Mouse (Mus musculus) megakaryocyte progenitor cell, adult 5-6 weeks (primary cell): ENCODE measurements at regions not wholly inside any gene's neighbourhood (a gene's known extent, or its start where the extent isn't known, plus 50 kb on each side); places are given as distances from the start of the nearest gene placed in this dataset.
A peak's percentile ranks its signal among the peaks of the same experiment; 100 is the strongest.

ENCODE experiments used
- ATAC-seq: replicated peaks from 2 replicates; pipeline ENCODE4 v1.8.0; 2016; ENCODE audit warnings: mild to moderate bottlenecking, moderate TSS enrichment, inconsistent platforms; ENCODE audit not compliant: poor library complexity

DNA sequence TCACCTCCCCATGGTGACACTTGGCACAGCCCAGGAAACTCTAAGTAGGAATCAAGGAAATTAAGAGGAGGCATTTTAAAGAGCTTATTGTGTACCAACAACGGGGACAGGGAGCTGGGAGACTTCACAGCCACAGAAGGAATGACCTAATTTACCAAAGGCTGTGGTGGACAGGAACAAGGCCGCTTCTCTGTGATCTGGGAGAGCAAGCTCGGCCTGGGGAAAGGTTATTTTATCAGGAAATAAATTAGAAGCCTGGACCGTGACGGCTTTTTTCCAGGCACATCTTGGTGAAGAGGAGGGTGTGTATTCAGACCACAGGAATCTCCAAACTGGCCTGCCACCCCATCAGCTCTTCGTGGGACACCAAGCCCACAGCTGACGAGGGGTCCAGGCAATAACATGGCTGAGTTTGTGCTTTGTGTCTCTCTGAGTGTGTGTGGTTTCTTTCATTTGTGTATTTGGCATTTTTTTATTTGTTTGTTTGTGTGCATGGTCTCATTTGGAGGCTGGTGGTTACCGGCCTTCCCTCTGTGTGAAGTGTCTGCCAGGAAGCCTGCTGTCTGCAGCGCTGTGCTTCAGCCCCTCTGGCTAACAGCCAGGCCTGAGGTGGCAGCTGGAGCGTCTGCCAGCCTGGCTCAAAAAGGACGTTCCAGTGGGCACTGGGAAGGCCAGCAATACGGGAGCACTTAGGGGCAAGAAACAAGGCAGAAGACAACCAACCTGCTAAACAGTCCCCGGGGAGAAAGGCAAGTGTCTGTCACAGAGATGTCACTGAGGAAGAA lies 2174.6 kb upstream of the Gm7489 start:
- 0 out of 2 replicates have a peak, but pooled peaks have one; percentile 26 for ATAC-seq

DNA sequence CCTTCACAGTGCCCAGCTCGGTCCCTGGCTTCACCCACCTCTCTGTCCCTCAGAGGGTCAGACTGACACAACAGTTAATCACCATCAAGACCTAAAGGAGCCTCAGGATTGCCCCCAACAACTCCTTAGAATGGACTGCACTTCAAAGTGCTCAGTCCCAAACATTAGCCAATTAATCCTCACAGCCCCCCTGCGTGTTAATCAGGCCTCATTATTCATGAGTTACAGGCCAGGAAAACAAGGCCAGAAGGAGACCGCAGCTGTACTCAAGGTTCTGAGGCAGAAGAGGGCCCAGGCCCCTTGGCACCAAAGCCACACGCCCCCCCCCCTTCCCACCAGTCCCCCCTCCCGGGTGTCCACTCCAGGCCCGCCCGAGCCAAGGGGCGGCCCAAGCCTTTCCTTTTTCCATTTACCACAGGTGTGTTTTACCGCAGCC lies 2163.8 kb upstream of the Gm7489 start:
- no peak for ATAC-seq

DNA sequence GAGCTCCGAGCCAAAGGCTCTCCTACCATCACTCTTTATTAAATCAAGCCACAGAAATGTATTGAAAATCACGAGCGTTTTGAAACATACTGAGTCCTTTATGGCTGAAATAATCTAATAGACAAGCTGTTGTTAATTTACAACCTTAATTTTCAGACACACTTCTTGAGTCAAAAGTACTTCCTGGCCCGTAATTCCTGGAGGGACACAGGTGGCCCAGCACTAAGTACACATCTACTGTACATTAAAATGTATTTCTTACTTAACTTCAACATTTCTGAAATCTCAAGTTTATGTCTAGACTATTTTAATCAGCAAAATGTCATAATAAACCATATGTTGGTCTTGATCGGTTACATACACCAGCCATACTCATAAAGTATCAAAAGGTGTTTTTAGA lies 2163.3 kb upstream of the Gm7489 start:
- no peak for ATAC-seq

DNA sequence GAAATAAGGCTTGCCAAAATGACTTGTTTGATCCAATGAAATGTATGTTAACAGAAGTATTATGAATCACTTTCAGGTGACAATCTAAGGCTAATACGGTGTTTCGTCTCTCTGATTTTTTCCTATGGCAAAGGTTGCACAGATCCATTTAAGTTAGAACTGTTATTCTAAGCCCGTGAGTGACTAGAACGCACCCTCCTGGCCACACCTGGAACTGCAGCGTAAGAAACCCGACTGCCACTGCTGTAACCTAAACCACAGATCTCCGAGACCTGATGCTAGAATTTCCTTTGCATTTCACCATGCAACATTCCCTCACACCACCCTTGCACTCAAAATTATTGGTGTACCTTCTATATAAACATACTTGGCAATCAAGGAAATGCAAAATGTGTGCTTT lies 2160.6 kb upstream of the Gm7489 start:
- peak; percentile 85 for ATAC-seq

DNA sequence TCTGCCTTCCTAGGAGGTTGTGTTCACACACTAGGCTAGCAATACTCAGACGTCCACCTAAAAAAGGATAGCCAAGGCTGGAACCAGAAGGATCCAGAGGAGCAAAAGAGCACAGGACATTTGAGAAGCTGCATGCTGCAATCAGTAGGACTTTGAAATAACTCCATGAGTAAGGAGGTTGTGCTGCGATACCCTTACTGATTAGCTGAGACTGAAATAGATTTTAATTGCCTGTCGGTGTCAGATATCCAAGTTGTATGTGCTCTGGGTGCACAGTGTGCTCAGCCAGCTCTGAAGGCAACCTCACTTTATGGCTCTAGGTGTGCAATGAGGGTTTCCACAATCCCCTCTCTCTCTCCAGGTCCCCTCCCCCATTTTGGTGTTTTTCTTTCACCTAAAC lies 2159.2 kb upstream of the Gm7489 start:
- no peak for ATAC-seq

DNA sequence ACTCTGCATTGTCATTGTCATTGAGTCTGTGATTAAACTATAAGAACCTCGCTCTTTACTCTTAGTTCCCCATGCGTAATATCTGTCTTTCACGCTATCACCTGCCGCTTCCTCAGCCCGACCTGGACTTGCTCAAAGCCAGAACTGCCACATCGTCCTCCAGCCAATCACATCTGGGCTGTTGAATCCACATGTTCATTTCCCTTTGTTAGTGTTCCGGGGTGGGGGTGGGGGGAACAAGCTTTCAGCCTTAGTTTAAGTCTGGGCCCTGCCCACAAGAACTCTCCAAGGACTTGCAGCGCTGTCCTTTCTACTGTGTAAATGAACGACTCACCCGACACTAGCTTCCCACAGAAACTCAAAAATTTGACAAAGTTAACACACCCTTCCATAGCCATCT lies 2154.6 kb upstream of the Gm7489 start:
- no peak for ATAC-seq

DNA sequence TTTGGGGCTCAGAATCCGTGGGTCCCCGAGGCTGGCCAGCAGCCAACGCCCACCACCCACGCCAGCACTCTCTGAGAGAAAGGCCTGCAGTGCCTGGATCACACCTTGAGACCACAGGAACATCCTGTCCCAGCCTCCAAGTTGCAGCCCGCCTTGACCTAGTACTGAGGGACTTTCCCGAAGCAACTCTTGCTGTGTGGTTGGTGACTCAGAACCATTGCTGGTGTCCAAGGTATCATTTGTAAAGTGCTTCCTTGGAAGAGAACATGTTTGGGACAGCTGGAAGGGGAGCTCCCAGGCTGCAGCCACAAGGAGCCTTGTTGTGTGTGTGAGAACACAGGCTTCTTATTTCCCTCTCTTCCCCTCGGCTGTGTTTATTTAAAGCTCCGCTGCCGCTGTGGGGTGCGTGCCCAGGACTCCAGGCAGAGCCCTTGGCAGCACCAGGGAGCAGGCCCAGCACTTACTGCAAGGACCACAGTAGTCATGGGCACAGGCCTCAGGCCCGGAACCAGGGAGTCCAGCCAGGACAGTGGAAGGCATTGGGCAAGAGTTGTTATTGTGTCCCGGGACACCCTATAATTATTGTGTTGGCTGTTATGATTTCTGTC lies 2153.8 kb upstream of the Gm7489 start:
- ATAC-seq: no peak

DNA sequence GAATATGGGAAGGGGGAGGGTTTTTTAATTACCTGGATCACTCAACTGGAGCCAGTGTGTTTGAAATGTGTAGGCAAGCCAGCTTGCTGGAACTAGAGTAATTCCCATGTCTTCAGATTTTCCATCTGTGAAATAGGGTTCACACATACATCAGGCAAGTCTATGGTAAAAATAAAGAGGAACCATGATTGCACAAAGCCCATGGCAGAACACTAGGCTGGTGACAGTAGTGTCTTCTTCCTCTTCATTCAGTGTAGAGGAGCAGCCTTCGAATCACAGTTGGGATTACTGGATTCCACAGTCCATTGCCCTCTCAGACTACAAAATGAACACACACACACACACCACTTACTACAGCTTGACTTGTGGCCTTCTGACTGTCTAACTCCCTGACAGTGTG lies 2150.5 kb upstream of the Gm7489 start:
- ATAC-seq: peak; percentile 46
